Mouse (Mus musculus): ENCODE data around the gene Apobec2.

Gene Apobec2

DNA sequence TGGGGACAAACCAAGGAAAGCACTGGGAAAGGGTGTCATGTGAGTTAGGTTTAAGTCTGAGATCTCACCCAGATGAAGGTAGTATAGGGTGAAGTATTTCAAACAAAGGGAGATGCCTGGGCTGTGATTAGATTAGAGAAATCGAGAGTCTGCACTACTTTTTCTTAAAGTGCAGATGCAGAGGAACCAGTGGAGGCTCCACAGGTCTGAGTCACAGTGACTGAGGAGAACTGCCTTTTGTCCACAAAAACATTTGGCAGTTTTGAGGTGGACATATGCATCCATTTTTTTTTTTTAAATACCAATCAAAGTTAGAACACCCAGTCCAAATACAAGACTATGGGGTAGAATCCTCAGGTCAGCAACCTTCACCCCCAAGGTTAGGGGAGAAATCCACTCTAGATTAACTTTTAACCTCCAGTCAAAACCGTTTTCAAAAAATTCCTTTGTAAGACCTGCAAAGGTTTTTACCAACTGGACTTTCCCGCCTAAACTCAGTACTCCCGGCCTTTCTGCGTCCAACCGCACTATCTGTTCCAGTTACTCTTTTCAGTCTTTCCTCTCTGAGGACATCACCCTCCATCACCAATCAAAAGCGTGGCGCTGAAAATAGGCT lies 24.7 kb downstream of the Apobec2 start:
- DNase-seq, result no peak

DNA sequence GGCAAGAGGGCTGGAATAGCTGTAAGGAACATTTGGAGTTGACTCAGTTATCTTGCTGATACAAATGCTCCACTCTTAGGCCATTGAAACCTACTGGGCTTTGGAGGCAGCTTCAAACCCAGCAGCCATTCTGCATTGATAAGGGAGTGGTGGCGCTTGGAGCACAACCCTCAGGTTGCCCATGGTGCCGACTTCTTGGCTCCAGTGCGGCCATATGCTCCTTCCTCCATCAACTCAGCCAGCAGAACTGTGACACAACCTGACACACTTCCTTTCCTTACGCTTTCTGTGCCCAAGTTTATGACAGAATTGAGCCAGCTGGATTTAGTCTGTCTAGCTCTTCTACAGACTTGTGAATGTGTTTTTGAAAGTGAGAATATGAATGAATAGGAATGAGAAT lies 25.6 kb downstream of the Apobec2 start:
- DNase-seq, result no peak

DNA sequence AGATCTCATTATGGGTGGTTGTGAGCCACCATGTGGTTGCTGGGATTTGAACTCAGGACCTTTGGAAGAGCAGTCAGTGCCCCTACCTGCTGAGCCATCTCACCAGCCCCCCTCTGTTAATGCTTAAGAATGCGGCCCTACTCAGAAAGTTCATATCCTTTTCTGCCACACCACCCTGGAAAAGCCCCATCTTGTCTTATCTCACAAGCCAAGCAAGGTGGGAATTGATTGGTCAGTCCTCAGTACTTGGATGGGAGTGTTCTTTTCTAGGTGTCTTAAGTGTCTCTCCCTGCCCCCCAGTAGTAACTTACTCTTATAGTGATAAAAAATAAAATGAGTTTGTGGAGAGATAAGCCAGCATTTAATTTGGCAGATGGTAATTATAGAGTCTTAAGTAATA lies 28.0 kb downstream of the Apobec2 start:
- no peak for DNase-seq

DNA sequence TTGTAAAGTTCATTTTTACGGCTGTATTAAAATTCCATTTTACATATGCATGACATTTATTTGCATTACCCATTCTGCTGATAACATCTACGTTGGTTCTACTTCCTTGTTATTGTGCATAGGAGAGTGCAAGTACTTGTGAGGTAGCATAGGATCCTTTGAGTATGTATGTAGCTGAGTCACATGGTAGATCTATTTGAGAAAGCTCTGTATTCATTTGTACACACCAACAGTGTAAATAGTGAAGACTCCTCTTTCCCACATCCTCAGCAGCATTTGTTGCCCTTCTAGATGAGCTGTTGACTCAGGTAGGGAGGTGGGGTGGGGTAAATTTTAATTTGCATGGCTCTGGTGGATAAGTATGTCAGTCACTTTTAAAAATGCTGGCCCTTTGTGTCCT lies 28.9 kb downstream of the Apobec2 start:
- DNase-seq, result no peak

DNA sequence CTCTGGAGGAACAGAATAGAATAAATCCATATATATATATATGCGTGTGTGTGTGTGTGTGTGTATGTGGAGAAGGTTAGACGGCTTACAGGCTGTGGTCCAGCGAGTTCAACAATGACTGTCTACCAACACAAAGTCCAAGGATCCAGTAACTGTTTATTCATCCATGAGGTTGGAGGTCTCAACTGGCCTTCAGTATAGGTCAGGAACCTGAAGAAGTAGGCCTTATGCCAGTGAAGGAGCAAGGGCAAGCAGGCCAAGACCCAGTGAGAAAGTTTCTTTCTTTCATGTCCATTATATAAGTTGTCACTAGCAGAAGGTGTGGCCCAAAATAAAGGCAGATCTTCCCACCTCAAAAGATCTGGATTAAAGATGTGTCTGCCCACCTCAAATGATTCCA lies 30.0 kb downstream of the Apobec2 start:
- no peak for DNase-seq

DNA sequence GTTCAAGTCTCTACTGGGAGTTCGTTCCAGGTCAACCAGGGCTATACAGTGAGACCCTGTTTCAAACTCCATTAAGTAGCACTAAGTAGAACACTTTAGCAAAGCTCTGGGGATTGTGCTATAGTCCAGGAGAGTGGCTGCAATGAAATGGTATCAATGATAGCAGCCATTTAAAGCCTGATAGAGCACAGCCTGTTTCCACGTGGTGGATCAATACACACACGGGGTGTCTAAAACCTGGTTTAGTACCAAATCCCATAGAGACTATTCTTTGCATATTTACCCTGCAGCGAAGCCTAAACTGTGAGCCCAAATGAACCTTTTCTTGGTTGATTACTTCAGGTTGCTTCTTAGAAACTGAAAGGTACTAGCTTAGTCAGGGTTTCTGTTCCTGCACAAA lies 31.0 kb downstream of the Apobec2 start:
- no peak for DNase-seq

DNA sequence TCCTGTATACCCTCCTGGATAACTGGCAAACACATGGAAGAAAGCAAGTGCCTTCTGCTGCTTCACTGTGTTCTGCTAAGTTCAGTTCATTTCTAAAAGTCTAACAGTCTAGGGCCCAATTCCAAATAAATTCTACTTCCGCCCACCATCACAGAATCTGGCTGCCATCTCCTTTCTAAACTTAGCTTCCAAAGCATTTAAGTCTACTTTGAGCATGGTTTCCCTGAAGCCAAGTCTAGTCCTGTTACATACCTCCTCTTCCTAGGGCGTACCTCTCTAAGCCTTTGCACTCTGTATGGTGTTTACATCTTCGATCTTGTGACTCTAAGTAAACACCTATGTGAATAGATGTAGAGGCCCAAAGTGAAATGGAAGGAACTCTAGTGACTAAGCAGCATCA lies 40.1 kb downstream of the Apobec2 start:
- DNase-seq, result no peak

DNA sequence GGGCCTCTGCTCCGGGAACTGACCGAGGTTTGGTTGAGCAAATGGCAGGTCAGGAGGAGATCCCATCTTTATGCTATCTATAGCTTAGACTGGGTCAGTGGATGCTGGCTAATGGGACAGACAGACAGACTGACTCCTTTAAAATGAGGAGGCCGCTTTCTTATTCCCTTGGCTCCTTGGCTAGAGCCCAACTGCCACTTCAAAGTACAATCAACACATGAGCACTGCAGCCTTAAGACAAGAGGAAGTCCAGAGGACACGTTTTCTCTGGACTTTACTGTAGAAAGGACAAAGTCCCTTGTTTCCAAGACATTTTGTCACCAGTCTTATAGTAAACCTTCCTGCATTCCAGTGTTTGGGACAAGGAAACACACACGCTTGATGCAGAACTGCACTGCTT lies 41.3 kb downstream of the Apobec2 start:
- no peak for DNase-seq

DNA sequence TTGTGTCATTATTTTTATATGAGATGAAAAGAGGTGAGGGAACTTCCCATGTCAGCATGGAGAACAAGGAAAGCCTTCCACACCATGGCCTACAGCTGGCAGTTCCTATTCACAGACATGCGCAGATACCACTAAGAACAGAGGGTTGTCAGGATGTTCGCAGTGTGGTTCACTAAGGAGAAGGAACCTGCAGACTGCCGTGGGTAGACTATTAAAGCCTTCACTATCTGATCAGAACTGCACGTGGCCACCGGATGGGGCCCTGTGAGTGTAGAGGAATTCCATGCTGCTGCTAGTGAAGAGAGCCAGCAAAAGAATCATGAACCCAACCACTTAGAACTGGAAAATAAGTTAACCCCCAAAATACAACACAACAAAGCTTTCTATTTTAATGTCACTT lies 43.3 kb downstream of the Apobec2 start:
- no peak for DNase-seq

DNA sequence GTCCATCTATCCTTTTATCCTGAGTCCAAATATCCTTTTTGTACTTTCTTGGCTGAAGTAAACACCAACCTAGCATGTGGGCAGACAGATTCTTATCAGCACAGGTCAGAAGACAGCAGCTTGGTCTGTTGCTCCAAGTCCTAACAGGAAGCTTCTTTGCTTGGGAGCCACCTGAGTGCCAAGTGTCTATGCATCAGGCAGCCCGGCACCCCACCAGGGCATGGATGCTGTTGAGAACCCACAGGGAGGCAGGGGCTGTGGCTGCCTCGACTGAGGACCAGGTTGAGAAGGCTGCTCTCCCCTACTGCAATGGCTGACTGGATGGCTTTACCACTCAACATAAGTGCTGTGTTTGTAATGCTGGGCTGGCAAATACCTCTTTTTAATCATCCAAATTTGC lies 44.1 kb downstream of the Apobec2 start:
- no peak for DNase-seq

DNA sequence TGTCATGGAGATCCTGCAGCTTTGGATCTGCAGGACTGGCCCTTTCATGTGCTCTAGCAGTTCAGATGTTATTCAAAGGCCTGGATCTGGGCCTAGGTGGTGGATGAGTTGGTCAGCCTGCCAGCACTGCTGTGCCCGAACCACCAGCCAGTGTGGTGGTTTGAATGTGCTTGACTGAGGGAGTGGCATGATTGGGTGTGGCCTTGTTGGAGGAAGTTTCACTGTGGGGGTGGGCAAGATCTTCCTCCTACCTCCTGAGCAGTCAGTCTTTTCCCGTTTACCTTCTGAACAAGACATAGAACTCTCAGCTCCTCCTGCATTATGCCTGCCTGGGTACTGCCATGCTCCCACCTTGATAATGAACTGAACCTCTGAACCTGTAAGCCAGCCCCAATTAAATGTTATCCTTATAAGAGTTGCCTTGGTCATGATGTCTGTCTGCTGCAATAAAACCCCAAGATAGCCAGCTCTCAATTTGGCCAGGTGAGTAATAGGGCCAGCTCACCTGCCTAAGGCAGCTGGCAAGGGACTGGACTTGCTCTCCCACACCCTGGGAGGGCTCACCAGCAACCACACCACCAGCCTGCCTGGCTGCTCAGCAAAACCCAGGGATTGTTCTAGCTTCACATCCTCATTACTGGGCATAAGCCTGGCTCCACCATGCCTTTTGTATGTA lies 46.8 kb downstream of the Apobec2 start:
- DNase-seq, result no peak

DNA sequence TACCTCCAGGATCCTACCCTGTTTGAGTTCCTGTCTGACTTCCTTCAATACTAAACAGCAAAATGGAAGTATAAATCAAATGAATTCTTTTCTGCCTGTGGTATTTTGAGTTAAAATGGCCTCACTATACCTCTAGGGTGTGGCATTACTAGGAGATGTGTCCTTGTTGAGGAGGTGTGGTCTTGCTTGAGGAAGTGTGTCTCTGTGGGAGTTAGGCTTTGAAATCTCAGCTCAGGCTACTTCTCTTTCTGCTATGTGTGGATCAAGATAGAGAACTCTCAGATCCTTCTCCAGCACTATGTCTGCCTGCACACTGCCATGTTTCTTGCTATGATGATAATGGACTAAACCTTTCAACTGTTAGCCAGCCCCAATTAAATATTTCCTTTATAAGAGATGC lies 53.7 kb downstream of the Apobec2 start:
- DNase-seq, result no peak

DNA sequence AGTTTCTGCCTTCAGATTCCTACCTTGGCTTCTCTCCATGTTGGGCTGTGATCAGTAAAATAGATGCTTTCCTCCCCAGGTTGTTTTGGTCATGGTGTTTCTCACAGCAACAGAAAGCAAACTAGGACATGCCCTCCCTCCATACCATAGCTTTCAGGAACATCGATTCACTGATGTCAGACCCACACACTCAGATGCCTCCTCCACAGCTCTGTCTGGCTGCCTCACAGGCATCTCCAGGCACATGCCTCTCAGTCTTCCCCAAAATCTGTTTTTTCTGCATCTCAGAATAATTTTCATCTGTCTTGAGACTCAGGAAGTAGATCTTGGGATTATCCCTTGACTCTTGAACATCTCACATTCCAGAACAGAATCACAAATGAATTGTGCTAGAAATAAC lies 56.6 kb downstream of the Apobec2 start:
- no peak for DNase-seq

DNA sequence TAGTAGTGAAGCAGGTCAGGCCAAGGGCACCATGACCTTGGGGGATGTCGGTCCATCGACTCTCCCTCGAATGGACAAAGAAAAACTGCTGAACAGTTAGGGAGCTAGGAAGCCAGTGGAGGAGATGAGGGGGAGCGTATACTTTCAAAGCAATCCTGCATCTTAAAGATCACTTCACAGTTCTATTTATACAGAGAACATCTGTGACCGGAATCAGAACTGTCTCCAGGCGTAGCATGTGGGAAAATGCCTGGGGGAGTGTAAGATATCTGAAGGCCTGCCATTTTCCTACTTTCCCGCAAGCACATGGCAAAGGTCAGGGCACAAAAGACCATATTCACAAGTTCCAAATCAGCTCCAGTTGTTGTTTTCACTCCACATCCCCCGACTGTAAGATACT lies 59.7 kb downstream of the Apobec2 start:
- DNase-seq, result no peak

DNA sequence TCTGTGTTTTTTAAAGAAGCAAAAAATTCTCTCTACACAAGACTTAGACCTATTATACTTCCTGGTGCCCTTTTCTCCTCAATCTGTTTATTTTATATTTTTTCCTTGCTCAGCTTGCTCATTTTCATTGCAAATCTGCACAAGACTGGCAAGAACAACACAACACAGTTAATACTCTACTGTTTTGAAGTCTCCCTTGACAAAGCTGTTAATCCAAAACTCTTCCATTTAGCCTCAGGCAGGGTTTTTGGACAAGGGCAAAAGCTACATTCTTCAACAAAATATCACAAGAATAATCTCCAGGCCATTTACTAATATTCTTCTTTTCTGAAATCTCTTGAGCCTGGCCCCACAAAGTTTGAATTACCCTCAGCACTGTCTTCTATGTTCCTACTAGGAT lies 61.1 kb downstream of the Apobec2 start:
- DNase-seq, result no peak

All from right cerebral cortex, postnatal 14 days (tissue).